Mouse (Mus musculus) lung, adult 2 months (tissue): ENCODE data around the gene Ppargc1a. TPM values are rescaled to one million over a fixed set of nuclear protein-coding genes. Genes with fewer than 3 reads are reported as not detected.
A peak's percentile ranks its signal among the peaks of the same experiment; 100 is the strongest.

ENCODE experiments used
- DNase-seq: peaks from one replicate; pipeline ENCODE4 v3.0.0; 2022
- H3K4me1 ChIP-seq: fragments of 200-500 bp; 2 replicates; pipeline ENCODE4 v1.6.1; 2011; ENCODE audit warnings: low read length; ENCODE audit not compliant: control insufficient read depth, insufficient read depth
- H3K4me3 ChIP-seq: fragments of 200-500 bp; replicated peaks from 2 replicates; pipeline ENCODE3; 2011; ENCODE audit warnings: low read depth, mild to moderate bottlenecking, control low read depth, low read length; ENCODE audit errors: extremely low read depth
- CTCF ChIP-seq: fragments of 200-500 bp; IDR thresholded peaks from 2 replicates; pipeline ENCODE4 v1.5.1; 2011; ENCODE audit warnings: mild to moderate bottlenecking, low read length, control low read depth; ENCODE audit not compliant: insufficient read depth
- POLR2A ChIP-seq: fragments of 200-500 bp; IDR thresholded peaks from 2 replicates; pipeline ENCODE4 v1.6.1; 2011; ENCODE audit warnings: low read depth, mild to moderate bottlenecking, control low read depth, low read length, borderline replicate concordance; ENCODE audit errors: extremely low read depth
- WGBS: fragments of 180-500 bp; shearing (Covaris S2); methylation state at CpG from one replicate; pipeline ENCODE4 v1.1.7; 2018; 5-methylcytosine and 5-hydroxymethylcytosine counted together
- polyA plus RNA-seq: library from polyadenylated mRNA; depleted of rRNA; stranded (reverse); fragments of >200 nt; gene quantifications from 2 replicates; pipeline ENCODE4 v1.2.3, GENCODE M21; 2012

Gene Ppargc1a
- polyA plus RNA-seq, 1 experiment: 2.6 TPM

DNA sequence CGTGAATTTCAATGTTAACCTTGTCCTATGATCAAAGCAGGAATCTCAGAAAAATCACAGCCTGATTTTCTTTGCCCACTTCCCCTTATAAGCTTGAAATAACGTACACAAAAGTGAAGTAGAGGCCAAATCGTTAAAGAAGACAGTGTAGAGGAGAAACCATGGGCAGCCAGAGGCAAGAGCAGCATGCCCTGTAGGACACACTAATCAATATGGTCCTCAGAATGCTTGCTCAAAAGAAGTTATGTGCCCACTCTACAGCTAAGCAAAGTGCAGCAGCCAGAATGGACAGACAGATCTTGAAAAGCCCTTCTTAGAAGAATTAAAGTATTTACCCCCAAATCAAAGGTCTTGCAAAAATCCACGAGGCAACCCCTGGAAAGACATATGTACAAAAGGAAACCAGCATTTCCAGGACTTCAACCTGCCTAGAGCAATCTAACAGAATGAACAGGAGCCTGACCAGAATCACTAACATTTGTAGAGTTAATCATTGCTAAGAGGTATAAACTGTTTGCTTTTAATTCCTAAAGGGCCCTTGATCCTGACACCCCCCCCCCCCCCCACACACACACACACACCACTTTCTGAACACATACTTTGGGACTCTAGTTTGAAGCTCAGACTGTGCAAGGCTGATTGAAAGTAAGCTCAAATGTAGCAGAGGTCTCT lies 9.8 kb downstream of the Ppargc1a start:
- WGBS: 51% methylated on average over 4 of the region's 4 CpGs

DNA sequence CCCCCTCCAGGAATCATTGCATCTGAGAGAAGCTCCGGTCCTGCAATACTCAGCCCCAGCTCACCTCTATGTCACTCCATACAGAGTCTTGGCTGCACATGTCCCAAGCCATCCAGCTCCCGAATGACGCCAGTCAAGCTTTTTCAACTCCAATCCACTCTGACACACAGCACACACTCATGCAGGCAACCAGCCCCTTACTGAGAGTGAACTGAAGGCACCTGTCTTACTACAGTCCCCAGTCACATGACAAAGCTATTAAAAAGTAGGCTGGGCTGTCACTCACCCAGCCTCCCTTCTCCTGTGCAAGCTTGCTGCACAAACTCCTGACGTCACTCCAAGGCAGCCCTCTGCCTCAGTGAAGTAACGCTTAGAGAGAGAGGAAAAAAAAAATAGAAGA lies 13.9 kb downstream of the Ppargc1a start:
- TF ChIP-seq POLR2A: peak; percentile 31; the same call in 1 of the 2 replicates
- TF ChIP-seq CTCF: no peak
- 3% methylated on average over 5 of the region's 5 CpGs for WGBS
- DNase-seq: peak; percentile 42
- Histone ChIP-seq H3K4me1 (peaks cover 5% of the 10 kb centered on the region; the same call in 1 of the 2 replicates), H3K4me3 (peak overlapping the region; percentile 60)

More for the DNA sequence above, 9.8 kb downstream of the Ppargc1a start:
- TF ChIP-seq CTCF (no peak), POLR2A (no peak)
- no peak for DNase-seq
- no peak overlapping the region for H3K4me3 ChIP-seq
- H3K4me1 ChIP-seq: peaks cover 5% of the 10 kb centered on the region; the same call in 1 of the 2 replicates

DNA sequence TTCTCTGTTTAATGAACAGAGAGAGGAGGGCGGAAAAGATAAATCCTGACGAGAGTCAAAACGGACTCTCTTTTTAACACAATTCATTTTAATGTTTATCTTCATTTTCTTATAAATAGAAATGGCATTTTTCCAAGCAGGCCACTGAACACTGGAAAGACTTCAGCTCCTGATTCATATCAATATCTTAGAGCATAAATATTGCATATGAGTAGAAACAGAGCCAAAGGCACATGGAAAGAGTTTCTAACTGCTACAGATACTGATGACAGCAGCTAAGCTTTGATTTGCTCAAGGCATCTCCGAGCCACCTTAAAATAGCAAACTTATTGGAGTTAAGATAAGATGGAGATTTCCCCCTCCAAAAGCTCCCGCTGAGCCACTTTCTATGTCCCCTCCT lies 14.3 kb downstream of the Ppargc1a start:
- Histone ChIP-seq H3K4me3 (peak overlapping the region; percentile 33), H3K4me1 (peaks cover 5% of the 10 kb centered on the region; the same call in 1 of the 2 replicates)
- no peak for DNase-seq
- WGBS: 2% methylated on average over 5 of the region's 5 CpGs
- no peak for TF ChIP-seq POLR2A

DNA sequence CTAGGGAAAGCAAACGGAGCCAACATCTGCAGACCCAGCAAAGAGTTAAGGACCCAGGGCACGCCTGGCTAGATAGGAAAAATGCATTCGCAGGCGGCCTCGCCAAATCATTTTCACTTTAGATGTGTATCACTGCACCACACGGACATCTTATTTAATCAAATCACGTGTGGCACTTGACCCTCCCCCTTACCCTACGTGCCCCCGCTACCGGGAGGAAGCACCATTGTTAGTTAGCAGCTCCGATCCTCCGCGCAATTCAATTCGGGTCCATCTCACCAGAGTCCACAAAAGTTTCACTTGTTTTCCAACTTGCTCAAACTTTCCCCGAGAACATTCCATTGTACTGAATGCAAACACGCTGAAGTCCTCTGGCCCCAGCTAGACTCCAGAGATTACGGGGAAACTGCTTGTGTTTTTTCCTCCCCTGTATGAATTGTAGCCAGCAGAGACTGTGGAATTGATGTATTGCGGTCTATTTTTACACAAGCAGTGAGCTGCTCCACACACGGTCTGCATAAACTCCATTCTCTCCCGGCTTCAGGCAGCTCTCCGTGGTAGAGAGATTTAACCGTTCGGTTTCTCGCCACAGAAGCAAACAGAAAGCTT lies 14.9 kb downstream of the Ppargc1a start:
- WGBS: under 1% methylated on average over 24 of the region's 24 CpGs
- TF ChIP-seq CTCF: no peak
- TF ChIP-seq POLR2A: peak; percentile 70; the same call in 1 of the 2 replicates
- H3K4me3 ChIP-seq: peak overlapping the region; percentile 80
- DNase-seq: peak; percentile 73
- peaks cover 5% of the 10 kb centered on the region; the same call in 1 of the 2 replicates for H3K4me1 ChIP-seq

DNA sequence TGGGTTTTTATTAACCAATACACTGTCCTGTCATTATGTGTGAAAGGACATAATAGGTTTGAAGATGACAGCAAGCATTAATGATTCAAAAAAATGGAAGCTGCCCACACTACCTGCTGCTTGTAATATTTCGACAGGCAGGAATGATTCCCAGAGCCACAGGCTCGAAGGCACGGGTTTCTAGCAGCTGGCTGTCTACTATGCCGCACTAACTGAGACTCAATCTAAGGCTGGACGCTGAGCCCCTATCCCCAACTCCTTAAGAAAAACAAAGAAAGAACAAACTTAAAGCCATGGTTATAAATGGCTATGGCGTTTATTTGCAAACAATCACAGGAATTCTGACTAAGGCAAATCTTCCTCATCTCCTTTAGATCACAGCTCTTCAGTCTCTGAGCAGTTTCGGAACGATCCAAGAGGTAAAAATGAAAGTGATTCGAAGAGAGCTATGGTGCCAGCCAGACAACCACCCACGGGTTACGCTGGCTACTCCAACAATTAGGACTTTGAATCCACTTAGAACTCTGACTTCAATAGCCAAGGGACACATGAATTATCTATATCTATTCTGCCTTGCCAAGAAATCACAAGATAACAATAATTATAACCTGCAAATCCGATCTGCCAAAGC lies 15.6 kb downstream of the Ppargc1a start:
- H3K4me1 ChIP-seq: peaks cover 5% of the 10 kb centered on the region; the same call in 1 of the 2 replicates
- 2% methylated on average over 12 of the region's 12 CpGs for WGBS
- peak overlapping the region; percentile 80 for H3K4me3 ChIP-seq
- TF ChIP-seq CTCF (no peak), POLR2A (no peak)
- DNase-seq: no peak

DNA sequence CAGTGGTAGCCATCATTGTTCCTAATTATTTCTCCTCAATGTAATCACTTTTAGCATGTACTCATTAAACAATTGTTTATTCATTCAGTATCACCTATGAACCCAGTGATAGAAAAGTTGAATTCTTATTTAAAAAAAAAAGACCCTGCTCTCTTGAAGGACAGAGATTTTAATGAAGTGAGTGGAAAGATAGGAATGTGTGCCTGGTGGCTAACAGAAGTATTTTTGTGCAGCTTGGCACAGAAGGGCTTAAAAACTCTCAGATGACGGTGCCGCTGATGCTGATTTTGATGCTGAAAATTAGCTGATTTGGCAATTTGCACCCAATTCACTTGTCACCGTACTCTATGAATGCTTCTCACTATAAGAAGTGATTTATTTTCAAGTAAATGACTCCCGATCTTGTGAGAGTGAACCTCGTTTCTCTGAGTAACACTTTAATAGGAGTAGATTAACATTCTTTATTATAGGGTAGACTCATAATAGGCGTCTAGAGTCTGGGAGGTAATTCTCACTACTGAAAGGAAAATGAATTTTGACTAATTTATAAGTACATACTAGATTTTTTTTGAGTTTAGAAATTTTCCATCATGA lies 20.0 kb downstream of the Ppargc1a start:
- WGBS: 76% methylated on average over 6 of the region's 6 CpGs
- H3K4me1 ChIP-seq: peaks cover 9% of the 10 kb centered on the region
- DNase-seq: no peak
- TF ChIP-seq POLR2A (no peak), CTCF (no peak)
- H3K4me3 ChIP-seq: no peak overlapping the region

DNA sequence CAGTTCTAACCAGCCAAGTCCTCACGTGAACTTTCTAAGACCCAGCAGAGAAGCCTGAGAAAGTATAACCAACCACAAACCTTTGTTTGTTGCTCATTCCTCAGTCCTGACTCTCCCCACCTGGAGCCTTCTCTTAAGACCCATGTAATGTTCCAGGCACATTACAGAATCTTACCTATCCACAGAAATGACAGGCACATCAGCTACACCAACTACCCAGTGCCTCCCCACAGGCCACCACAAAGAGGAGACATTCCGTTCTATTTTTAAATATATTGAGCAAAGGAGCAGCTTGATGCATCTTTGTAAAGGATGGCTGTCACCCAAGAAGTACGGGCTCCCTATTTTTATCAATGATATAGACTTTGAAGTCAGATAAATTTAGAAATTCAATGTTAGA lies 20.7 kb downstream of the Ppargc1a start:
- no peak for DNase-seq
- 73% methylated on average over 3 of the region's 3 CpGs for WGBS
- TF ChIP-seq CTCF: no peak
- no peak for TF ChIP-seq POLR2A
- Histone ChIP-seq H3K4me1 (peaks cover 9% of the 10 kb centered on the region), H3K4me3 (no peak overlapping the region)

DNA sequence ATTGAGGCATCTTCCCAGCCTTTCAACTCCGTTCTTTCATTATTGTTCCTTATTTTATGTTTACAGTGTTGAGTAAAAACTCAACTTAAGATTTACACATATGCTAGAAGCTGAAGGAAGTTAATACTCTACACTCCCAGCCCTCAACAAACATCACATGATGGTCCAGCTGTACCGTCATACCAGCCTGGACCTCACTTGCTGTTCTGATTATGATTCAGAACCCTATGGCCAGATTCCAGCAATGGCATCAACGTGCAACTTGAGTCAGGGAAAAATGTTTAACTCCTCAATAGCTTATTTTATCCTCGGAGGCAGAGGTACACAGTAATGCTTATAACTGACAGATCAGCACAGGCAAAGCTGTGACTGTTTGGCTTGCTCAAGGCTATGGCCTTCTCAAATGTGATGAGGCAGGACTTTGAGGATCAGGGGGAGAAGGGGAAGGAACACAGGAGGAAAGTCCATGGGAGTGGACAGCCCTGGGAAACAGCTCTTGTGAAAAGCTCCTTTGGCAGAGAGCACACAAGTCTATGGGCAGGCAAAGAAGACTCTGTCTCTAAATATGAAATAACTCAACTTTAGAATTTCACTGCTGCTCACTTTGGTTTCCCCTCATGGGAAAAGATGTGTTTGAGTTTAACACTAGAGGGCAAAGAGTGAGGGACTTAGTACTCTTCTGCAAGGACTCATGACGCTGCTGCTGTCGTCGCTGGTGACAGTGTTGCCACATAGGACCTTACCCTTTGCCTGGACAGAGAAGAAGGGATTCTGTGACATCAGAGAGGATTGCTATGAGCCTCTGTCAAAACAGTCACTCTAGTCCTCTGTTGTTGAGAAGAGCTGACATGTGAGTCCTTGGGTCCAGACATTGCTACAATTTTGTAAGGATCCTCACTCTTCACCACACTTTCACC lies 22.1 kb downstream of the Ppargc1a start:
- Histone ChIP-seq H3K4me3 (no peak overlapping the region), H3K4me1 (peaks cover 9% of the 10 kb centered on the region)
- TF ChIP-seq CTCF (no peak), POLR2A (no peak)
- WGBS: 59% methylated on average over 7 of the region's 7 CpGs
- DNase-seq: no peak
